Mouse (Mus musculus) adrenal gland, postnatal 14 days (tissue): ENCODE results near the gene Otof. TPM values are rescaled to one million over a fixed set of nuclear protein-coding genes. Genes with fewer than 3 reads are reported as not detected.

Source experiments
- DNase-seq: peaks from one replicate; pipeline ENCODE4 v3.0.0; 2021; ENCODE audit warnings: mixed read lengths
- total RNA-seq: library from RNA; stranded (reverse); gene quantifications from 2 replicates; pipeline ENCODE4 v1.2.3, GENCODE M21; 2021

The Otof gene
- total RNA-seq, 1 experiment from 2014 or later = 0.07 TPM

DNA sequence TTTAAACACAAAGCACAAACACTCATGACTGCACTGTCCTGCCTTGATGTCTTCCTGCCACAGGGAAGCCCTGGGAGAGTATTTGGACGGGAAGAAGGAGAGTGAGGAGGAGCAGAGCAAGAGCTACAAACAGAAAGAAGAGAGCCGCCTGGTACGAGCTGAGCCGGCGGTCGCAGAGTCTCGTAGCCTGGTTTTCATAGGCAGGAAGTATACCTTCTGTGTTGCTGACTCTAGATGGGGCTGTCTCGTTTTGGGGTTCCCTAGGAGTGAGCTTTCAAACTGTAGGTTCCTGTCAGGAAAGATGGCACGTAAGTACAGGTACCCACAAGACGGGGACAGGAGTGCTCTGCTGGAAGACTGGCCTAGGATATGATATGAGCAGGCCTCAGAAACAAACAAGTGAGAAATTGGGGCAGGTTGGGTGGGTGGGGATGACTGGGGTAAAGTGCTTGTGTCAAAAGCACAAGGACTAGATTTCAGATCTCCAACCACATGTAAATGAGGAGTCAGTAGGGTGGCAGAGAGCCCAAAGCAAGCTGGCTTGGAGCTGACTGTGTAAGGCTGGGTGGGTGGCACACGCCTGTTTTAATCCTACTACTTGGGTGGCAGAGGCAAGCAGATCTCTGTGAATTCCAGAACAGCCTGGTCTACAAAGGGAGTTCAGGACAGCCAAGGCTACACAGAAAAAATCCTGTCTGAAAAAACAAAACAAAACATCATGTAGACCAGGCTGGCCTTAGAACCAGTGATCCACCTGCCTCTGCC is 119.9 kb downstream of the Otof start:
- no peak for DNase-seq

DNA sequence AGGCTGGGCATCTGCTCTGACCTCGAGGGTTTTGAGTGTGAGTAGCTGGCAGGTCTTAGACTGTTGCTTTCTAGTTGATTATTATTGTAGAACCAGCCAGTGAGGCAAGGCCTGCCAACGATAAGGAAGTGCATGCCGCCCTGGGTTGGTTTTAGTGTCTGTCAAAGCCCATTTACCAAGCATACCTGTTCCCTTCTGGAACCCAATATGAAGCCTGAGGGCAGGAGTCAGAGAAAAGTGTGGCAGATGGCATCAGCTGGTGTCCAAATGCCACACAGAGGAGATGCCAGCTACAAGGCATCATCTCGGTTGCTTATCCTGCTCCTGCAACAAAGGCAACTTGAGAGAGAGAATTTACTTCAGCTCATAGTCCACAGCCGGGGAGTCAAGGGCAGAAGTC is 120.9 kb downstream of the Otof start:
- DNase-seq = no peak

Other genes with a start within 250 kb of the Otof start
- 21.4 and 23.7 TPM in 2 replicates for gene Selenoi, start 229.4 kb downstream of the Otof start, total RNA-seq
- 0.44 and 0.56 TPM in 2 replicates for gene Drc1, start 180.5 kb downstream of the Otof start, total RNA-seq
- not detected in 2 replicates for gene 1700001C02Rik, start 4.1 kb upstream of the Otof start, total RNA-seq
- 1.0 and 1.4 TPM in 2 replicates for gene Cib4, start 83.9 kb upstream of the Otof start, total RNA-seq
- gene Kcnk3, start 126.2 kb upstream of the Otof start, total RNA-seq = 678 and 701 TPM in 2 replicates
- 33.9 and 38.9 TPM in 2 replicates for gene Slc35f6, start 186.0 kb upstream of the Otof start, total RNA-seq
- 39.0 and 39.1 TPM in 2 replicates for gene Cenpa, start 204.8 kb upstream of the Otof start, total RNA-seq
- 1.4 and 4.5 TPM in 2 replicates for gene Dpysl5, start 249.6 kb upstream of the Otof start, total RNA-seq